Mouse (Mus musculus) 3T3-L1 (cell line): ENCODE measurements around the gene Macrod1.

Experiments used
- DNase-seq: peaks from one replicate; pipeline ENCODE4 v3.0.0-alpha.2; 2015; ENCODE audit warnings: low read depth, low spot score

Gene Macrod1

DNA sequence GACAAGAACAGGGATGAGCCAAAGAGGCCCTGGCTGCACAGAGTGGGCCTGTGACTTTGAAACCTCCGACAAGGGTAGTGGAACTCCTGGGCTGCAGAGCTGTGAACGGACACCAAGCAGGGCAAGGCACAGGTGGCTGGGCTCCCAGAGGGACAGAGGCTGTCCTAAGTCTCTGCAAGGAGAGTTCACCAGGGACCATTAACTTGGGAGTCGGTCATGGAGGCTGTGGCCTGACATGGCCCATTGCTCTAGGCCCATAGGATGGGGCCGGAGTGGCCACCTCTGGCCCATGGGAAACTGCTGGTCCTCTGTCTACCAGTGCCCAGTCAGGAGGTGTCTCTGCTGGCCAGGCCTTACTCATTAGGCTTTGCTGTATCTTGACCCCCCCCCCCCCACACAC is 55.1 kb downstream of the Macrod1 start:
- no peak for DNase-seq

DNA sequence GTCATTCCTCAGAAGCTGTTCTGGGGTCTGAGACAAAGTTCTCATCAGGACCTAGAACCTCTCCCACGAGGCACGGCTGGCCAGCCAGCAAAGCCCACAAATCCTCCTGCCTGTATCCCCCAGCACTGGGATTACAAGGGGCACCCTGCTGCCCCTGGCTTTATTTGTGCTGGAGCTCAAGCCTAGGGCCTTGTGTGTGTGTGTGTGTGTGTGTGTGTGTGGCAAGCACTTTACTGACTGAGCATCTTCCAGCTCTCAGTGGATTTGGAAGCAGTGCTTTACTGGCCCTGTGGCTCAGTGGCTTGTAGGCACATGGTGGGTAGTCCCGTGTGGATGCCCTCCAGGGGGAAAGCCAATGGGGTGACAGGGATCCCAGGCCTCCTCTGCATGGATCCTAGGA is 56.0 kb downstream of the Macrod1 start:
- no peak for DNase-seq

DNA sequence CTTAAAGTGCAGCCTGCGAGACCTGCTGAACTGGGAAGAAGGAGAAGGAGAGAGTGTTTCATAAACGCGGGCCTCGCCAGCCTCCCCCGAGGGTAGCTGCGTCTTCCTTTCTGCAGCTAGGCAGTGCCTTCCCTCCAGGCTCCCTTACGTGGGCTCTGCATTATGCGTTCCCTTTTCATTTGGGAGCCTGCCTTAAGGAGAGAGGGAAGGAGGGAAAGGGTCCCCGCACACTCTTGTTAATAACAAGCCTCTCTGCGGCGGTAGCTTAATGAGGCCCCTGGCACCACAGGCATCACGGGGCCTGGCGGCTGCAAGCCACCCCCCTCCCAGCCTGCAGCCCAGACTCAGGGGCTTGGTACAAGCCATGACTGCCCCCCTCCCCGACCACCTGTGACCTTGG is 57.0 kb downstream of the Macrod1 start:
- no peak for DNase-seq

DNA sequence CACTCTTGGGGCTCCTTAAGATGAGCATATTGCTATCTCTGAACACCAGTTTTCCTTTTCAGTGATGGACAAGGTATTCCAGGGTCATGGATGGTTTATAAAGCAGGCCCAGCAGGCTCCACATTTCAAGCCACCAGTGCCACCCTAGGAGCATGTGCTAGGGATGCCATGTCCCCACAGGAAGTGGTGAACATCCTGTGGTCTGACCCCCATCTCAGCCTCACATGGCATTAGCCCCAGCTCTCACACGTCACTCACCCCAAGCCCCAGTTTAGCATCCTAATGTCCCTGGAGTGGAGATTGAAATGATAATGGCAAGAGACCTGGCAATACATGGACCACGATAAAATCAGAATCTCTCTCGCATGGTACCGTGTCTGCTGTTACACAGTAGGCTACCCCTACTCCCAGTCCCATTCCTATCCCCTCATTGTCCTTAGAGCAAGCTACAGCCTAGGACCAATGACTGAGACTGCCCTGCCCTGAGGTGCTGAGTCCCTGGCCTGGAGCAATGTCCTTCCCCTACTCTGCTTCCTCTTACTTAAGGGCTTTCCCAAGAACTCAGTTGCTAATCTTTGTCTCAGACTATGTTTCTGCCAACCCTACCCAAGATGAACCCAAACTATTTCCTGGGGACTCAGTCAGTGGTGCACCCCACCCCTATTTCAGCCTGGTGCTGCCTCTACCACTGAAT is 59.6 kb downstream of the Macrod1 start:
- DNase-seq, result no peak

DNA sequence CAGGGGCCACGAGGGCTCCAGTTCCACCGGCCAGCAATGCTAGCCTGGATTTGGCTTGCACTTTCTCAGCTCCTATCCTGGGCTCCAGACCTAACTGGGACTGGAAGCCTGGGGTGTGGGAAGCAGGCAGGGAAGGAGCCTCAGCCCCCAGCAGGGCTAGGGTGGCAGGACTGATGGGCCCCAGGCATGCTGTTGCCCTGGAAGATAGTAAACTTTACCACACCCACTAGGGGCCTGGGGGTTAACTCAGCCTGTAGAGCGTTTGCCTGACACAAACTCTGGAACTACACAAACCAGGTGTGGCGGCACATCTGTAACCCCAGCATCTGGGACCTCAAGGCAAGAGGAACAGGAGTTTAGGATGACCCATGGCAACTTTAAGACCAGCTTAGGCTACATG is 60.5 kb downstream of the Macrod1 start:
- no peak for DNase-seq

DNA sequence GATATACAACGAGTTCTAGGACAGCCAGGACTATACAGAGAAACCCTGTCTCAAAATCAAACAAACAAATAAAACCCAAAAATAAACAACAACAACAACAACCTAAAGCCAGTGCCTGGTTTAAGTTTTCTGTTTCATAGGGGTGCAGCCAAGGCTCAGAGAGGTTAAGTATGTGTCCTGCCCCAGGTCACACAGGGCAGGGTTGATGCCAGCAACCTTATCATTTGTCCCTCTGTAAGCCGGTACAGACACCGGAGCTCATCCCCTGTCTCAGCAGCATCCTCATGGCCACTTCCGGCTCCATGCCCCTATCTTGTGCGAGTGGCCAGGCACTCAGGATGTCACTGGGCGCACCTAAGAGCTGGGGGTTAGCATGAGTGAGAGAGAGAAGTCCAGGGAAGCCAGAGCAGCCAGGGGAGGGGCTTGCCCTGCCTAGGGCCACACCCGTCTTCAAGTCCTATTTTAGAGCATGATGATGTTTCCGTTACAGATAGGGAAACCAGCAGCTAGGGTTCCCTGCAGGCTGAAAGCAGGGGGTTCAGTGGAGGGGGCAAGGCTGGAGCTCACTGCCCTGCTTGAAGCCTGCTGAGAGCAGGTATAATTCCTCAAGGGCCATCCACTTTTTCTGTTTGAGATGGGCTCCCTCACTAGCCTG is 61.2 kb downstream of the Macrod1 start:
- no peak for DNase-seq

DNA sequence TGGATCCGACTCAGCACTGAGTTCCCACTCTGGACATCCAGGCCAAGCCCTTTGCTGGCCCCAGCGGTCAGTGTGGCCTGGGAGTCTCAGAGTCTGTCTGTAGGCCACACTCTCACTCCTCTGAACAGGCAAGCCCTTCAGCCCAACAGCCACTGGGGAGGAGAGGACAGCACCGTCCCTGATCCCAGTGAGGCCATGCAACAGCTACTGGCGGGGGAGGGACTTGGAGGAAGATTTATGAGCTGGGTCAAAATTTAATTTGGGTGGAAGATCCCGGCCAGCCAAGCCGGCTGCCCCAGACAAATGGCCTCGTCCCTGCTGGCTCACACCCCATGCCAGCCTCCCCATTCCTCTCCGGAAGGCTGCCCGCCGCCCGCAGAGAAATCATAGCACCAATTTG is 64.6 kb downstream of the Macrod1 start:
- no peak for DNase-seq

DNA sequence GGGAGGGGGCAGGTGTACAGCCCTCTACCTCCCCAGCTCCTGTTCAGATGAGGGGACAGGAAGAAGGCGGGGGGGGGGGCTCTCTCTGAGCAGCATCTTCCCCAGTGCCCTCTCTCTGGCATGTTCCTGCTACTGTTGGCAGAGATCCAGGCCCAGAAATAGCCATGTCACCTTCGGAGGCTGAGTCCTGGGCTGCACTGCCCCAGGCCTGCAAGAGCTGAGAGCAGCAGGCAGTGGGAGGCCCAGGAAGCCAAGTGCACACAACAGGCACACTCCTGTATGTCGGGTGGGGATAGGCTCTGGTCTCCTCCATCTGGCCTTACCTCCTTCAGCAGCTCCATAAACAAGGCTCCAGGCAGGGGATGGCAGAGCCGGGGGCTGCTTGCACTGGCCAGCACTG is 65.7 kb downstream of the Macrod1 start:
- DNase-seq, result no peak

DNA sequence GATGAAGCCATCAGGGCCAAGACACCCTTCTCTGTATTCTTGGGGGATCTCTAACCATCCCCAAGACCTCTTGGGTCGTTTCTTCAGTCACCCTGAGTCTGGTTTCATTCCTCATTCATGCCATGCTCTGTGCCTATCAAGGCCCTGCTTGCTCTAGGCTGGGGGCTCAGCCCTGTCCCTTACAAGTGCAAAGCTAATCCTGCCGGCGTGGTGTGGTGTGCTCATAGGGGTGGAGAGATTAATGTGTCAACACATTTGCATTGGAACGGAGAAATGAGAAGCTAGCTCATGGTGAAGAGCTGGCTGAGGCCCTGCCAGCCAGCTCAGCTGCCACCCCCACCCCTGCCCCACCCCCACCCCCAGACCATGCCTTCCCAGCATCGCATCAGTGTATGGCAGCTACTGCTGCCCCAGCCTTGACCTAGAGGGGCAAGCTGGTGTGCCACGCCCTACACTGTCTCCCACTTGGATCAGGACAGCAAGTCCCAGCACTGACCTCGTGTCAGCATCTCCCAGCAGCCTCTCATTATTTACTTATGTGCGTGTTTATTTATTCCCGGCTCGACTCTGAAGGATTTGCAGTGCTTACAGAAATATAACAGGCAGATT is 66.2 kb downstream of the Macrod1 start:
- DNase-seq, result no peak

DNA sequence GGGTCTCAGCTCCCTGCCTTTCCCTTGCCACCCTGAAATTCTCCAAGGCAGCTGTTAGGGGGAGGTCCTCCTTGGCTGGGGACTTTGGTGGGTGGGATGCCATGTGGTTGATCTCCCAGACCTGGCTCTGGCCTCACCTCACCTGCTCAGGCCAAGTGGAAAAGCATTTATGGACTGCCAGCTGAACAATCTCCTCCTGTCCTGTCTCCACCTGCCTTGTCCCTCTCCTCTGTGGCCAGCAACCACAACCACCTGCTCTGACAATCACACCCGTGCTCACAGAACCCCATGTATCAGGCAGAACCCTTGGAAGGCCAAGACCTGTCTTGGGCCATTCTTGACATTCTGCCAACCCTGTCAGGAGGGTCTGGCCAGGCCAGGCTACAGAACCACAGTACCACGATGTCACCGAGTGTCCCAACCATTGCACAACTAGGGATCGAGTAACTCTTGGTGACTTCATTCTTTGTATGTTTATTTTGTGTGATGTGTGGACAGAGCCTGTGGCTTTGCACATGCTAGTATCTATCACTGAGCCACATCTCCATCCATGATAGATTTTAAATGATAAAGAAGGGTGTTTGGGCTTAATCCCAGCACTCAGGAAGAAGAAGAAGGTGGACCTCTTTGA is 69.0 kb downstream of the Macrod1 start:
- DNase-seq, result no peak

DNA sequence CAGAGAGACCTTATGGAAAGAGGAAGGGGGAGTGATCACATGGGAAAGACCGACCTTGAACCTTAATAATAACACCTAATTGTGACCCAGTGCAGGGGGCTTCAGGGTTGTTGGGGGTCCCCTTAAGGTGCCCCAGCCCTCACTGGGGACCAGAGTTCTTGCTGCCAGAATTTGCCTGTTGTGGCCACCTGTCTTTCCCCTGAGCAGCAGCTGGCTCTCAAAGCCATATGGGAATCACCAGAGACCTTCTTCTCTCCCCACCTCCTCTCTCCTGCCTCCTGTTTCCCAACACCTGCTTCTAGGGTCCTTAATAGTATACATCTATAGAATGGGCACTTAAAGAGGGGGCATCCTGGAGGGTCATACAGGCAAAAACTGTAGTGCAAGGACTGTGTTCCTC is 69.6 kb downstream of the Macrod1 start:
- no peak for DNase-seq

DNA sequence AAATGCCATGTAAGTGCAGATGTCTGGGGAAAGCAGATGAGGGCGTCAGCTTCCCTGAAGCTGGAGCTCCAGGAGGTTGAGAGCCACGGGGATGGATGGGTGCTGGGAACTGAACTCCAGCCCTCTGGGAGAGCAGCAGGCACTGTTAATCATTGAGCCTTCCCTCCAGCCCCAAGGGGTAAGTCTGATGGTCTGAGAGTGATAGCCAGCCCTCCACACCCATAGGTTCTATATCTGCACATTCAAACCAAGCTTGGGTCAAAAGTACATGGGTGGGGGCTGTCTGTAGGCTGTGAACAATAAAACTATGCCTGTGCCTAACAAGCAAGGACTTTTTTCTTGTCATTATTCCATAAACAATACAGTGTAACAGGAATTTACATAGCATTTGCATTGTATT is 70.3 kb downstream of the Macrod1 start:
- DNase-seq, result no peak

DNA sequence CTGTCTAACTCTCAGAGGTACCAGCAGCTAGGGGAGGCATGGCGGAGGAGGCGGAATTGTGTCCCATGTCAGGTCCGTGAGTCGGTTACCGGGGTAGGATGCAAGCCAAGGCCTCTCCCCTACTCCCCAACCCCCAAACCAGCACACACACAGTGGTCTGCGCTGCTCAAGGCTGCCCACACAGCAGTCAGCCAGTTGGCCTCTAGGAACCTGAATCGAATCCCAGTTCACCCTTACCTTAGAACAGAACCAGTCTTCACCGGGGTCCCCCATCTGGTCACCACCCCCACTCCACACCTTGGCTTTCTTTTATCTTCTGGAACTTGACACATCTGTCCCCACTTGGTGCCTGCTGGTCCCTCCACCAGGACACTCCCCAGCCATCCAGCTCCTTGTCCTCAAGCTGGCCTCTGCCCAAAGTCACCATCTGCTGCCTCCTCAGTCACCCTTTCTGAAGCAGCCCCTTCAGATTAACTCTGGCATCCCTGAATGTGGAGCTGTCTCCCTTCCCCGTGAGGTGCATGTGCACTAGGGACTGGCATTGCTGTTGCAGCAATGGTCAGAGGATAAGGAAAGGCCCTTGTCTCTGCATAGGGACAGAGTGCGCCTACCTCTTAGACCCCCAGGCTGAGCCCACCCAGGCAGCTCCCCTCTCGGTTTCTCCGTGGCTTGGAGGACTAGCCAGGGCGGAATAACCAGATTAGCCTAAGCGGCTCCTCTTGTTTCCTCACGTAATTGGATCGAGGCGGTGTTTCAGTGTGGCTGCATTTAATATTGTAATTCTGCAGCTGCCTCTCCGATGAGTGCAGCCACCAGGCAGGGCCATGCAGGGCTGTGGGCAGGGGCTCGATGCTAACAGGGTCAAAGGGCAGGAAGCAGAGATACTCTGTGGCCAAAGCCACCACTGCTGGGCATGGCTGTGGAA is 72.2 kb downstream of the Macrod1 start:
- no peak for DNase-seq

DNA sequence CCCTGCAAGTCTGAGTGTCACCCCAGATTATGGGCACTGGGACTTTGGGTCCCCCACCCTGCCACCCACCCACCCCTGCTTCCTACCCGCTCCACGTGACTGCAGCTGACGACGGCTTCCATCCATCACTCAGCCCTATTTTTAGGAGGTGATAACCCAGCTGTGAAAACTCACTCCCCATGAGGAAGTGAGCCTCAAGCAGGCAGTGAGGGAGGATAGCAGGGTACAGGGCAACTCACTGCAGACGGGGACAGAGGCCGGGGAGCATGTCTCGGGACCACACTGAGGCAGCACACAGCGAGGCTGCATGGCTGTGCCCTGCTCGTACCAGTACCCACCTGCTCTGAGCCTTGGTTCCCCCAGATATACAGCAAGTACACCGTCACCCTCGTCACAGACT is 73.7 kb downstream of the Macrod1 start:
- no peak for DNase-seq

DNA sequence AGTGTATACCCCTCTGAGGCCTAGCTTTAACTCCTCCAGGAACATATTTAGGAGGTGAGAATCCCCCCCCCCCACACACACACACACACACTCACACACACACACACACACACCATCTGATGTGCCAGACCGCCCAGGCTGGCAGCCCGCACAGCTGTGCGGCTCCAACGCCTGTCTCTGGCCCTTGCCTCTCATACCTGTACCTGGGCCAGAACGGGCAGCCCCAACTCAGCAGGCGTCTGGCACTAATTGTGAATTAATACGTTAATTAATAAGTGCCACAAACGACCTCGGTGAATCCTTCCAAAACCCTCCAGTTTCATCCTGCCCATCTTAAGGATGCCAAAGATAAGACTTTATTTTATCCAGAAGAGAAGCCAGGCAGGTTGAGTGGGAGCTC is 76.8 kb downstream of the Macrod1 start:
- no peak for DNase-seq

DNA sequence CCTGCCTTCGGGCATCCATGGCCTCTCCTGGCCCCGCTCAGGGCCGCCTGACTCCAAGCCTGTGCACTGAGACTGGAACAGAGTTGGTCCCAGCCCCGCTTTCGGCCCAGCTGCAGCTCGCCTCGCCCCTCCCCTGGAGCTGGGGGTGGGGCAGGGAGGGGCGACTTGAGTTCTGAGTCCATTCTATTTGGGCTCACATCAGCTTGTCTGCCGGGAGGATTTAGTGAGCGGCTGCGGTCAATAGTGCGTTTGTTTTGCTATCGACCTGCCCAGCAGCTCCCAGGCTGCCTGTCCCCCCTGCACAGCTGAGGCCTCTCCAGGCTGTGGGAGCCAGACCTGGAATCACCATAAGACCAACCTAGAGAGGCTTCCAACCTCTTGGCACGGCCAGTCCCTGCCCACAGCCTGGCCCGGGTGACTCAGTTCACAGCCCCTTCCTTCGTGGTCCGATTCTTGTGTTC is 78.1 kb downstream of the Macrod1 start:
- no peak for DNase-seq

DNA sequence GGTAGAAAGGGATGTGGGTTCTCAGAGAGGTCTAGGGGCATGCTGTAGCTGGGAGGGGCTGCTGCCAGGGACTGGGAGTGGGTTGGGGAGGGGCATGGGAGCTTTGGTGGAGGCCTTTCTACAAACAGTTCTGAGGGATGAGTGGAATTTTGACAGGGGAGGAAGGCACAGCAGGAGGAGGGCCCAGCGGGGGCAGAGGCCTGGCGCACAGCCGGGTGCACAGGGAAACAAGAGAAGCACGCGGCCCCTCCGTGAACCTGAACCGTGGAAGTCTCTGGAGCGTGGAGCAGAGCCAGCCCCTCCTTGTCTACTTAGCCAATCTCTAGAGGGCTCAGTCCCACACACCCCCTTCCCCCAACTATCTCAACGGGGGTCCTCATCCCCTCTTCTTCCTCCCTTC is 78.9 kb downstream of the Macrod1 start:
- no peak for DNase-seq

DNA sequence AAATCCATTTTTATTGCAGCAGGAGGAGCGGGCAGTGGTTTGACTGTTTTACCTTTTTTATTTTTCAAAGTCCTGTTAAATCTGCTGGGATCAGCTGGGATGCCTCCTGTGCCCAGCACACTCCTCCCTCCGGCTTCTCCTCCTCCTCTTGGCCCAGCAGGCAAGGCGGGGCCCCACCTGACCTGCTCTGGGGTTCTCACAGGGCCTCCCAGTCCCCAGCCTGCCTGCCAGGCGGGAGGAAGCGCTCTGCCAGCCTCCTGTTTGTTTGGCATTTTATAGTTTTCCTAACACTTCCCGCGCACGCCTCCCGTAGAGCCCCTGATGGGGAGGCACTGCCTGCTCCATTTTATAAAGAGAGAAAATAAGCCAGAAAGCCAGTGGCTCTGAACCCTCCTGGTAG is 79.4 kb downstream of the Macrod1 start:
- DNase-seq, result no peak

DNA sequence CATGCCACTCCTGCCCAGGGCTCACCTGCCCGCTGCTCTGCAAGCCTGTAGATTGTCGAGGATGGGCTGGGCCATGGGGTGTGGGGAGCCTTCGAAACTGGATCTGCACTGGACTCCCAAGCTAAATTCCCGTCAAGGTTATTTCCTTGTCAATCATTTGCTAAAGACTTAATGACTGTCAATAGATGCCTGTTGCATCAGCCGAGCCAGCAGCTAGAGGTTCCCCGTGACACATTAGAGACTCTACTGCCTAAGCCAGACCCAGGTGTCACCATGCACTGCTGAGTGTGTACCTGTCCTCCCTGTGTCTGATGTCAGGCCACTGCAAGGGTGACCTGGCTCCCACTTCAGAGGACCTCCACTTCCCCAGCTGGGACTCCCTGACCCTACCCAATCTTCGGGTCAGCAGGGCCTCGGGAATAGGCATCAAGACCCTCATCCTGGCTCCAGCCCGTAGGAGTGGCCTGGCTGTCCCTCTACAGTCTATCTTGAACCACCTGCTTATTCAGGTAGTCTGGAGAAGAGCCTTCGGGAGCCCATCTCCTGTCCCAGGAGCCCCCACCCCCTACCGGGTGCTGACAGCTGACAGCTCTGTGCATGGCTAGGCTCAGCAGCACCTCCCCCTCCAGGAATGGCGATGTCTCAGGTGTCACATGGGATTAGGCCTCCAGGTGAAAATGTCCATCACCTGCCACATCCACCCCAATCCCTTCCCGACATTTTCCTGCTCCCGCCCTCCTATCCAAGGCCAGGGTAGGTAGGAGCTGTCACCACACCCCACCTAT is 80.3 kb downstream of the Macrod1 start:
- DNase-seq, result no peak

DNA sequence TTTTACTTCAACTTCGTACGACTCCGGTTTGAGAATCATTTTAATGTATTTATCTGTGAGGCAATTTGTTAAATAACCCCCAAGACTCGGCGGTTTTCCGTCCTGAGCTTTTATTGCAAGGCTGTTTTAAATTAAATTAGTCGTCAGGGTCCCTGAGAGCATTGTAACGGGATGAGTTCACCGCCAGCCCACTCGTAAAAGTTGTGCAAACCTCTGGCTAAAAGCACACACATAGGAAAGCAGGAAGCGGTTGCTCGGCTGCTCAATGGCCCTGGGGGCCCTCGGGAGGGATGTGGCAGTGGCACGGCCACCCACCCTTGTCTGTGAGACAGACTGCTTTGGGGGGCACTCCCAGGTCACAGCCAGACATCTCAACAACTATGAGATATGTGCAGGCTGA is 81.7 kb downstream of the Macrod1 start:
- DNase-seq, result no peak

DNA sequence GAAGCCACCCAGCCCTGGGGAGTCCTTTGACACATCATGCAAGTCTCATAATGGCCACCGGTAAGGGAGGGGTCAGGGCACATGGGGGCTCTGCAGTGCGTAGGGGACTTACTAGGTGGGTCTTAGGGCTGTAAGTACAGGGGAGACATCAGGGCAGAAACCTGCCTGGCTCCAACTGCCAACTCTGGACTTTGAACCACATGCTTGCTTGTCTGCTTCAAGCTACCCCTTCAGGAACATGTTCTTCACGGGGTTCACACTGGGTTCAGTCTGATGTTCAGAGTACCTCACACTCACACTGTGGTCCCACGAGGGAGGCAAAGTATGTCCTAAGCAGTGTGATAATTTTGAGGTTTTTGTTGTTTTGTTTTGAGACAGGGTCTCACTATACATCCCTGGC is 82.7 kb downstream of the Macrod1 start:
- DNase-seq, result no peak
